Mouse (Mus musculus) layer of hippocampus, postnatal 25 days (tissue): ENCODE results near the gene 1700029I15Rik. TPM values are rescaled to one million over a fixed set of nuclear protein-coding genes. Genes with fewer than 3 reads are reported as not detected.

Experiments used
- DNase-seq, 2 experiments: peaks; one replicate each; pipeline ENCODE4 v3.0.0; 2022; ENCODE audit warnings: mixed read lengths in 2 of 2, low spot score in 1 of 2; ENCODE audit errors: extremely low spot score in 1 of 2
- microRNA-seq, 2 experiments: library from miRNA; unstranded; fragments of <30 nt; microRNA quantifications; one replicate each; pipeline ENCODE4 v1.2.0; 2021
- total RNA-seq, 2 experiments: library from RNA; stranded (reverse); gene quantifications; 2 replicates each; pipeline ENCODE4 v1.2.3; 2021

Gene 1700029I15Rik
- total RNA-seq, 2 experiments from 2014 or later: 3.6 to 4.7 TPM

DNA sequence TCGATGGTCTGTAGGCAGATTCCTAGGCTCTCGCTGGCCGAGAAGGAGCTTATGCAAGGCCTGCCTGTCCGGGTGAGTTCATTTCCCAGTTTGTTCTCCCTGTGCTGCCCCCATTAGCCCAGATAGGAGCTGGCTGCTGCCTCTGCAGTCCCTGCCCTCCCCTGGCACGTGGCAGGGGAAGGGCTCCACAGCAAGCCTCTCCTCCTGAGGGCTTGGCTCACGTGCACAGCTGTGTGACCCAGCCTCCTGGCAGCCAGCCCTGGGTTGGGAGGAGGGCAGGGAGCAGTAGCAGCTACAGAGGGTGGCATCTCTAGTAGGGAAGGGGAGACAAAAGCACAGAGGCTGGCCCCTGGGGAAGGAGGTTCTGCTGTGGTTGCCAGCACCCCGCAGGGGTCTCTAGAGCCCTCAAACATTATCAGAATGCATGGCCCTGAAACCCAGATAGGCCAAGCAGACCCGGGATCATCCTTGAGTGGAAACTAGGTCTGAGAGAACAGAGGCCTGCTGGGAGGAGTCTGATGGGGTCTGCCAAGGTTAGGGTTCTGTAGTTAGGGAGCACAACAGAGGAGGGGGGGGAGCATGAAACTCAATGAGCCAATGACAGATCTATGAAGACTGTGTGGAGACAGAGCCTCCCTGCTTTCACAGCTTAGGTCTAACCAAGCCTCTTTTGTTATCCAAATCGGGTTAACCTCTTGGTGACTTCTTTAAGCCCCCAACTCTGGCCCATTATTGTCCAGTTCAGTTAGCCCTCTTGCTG is 41.5 kb downstream of the 1700029I15Rik start:
- peak; percentile 72 to 76 for DNase-seq

DNA sequence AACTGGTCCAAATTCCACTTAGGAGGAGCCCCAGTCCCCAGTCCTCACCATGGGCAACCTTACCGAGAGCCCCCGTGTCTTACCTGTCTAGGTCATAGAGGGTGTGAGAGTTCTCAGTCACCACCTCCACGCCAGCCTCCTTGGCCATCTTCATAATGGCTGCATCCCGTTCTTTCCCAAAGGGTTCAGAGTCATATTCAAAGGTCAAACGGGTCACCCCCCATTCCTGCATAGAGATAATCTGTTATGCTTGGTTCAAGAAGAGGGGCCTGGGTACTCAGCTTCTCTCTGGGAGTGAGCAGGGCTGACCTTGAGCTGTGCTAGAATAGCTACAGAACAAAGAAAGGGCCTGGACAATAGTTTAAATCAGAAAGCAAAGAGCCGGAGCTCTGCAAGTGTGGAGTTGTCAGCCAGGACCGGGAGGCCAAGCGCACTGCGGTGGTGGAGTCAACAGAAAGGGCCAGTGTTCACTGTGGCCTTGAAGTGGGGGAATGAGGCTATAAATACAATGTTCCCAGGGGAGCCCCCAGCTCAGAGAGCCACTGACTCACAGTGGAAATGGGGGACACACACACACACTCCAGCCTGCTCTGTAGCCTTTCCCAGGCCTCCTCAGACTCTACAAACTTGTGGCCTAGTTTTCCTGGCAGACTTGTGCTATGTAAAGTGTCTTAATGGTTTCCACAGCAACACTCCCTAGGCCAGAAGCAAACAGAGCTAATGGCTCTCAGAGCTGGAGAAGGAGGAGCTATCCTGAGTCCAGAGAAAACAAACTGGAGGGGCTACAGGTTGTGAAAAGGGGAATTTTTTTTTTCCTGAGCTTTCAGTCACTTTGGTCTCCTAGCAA is 42.3 kb downstream of the 1700029I15Rik start:
- DNase-seq: no peak

- DNase-seq: no peak
Observed at GRCm38 (mm10) chr2:92425366-92425765, 43.0 kb downstream of the 1700029I15Rik start.

DNA sequence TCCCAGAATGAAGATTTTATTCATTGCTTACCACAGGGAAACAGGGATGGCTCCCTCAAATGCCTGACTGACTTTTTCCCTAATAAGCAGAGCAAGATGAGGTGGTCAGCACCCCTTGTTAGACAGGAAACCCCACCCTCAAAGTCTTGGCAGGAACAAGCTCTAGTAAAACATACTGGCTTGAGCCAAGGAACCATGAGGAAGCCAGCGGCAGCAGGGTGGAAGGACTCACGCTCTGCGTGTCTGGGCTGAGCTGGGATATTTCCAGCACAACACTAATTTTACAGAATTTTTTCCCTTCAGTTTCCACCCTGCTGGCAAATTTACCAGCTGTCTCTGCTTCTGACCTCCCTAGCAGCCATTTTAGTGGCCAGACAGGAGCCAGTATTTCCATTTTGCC is 44.1 kb downstream of the 1700029I15Rik start:
- DNase-seq: no peak

GRCm38 (mm10) chr2:92427882-92428281 is 45.5 kb downstream of the 1700029I15Rik start:
- DNase-seq: peak in 1 of 2 experiments; percentile 61

- DNase-seq: no peak
Observed at GRCm38 (mm10) chr2:92430089-92430488, 47.8 kb downstream of the 1700029I15Rik start.

- DNase-seq: peak in 1 of 2 experiments; percentile 39
Observed at GRCm38 (mm10) chr2:92430723-92431541, 48.6 kb downstream of the 1700029I15Rik start.

DNA sequence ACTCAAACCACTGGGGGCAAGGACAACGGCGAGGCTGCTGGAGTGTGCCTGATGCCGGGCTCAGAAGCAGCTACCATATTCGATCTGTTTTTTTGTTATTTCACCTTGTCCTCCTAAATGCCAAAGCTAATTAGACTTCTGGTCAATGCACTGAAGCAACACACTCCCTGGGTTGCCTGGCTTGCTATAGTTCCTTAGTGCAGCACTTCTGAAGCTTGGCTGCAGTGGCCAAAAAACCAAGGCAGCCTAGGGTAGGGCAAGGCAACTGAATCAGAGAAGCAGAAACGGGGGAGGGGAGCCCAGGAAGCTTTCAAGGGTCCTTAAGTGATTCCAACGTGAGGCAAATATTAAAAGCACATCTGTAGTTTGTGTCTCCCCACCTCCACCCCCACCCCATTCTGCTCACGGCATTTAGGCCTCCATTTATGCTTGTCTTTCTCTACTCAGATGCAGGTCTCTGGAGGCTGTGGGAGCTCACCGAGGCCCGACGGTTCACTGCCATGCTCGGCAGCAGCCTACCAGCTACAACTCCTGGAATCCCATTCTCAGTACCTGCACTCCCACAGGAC is 49.4 kb downstream of the 1700029I15Rik start:
- no peak for DNase-seq

DNA sequence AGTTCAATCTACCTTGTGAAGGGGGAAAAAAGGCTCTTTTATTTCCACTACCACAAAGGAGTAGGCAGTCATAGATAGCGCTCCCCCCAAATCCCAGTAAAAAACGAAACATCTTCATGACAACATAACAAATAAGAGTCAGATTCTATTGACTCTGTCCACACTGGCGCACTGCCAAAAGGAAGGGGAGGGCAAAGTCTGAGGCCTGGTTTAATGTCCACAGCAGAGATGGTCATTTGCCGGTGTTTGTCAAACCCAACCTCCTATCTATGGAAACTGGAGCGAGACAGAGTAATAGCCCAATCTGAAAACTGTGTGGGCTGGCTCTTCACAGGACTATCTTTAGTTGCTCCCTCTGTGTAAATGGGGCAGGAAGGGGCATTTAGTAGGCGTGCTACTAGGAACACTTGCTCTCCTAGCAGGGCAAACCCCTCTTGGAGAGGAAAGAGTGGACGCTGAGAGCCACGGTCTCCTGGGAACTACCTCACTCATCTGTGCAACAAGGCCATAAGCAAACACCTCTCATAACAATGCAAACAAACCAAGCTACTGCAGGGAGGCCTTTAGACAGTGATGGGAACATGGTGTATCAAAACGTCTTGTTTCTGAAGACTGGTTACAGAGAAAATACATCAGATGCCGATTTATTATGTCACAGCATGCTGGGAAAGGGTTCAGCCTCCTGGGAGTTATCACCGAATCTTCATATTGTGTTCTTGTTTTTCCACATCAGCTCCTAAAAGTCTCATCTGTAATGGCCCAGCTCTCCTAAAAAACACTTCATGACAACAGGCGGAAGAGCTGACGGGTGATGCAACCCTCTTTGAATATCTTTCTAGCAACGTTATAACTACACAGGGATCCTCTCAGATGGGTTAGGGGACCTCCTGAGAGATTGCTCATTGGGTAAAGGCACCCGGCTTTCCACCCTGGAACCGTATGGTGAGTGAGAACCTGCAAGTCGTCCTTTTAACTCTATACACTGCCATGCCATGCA is 50.3 kb downstream of the 1700029I15Rik start:
- peak in 1 of 2 experiments; percentile 50 for DNase-seq

DNA sequence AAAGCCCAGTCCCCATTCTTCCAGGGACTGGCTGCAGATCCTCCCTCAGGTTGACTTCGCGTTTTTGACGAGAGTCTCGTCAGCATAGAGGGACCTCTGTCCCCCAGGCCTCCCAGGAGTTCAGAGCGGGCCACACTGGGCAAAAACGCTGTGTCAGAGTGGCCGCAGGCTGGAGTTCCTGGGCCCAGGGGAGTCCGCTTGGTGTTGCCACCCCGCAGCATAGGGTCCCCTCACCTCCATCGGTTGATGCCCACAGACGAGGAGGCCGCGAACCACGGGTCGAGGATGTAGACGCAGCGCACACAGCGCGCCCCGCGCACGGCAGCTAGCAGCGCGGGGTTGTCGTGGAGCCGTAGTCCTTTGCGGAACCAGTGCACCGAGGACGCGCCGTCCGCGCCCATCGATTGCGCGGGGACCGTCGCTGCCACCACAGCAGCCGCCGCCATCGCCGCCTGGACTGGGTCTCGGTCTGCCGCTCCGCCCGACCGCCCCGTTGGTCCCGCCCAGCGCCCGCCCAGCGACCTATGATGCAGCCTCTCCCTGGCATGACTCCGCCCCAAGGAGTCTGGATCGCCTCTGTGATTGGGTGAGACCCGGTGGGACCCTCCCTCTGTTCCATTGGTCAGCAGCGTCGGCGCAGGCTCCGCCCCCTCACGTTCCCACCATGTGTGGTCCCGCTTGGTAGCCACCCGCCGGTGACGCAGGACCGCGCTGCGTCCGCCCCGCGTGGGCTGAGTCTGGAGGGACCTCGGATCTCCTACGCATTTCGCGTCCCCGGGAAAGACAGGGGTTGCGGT is 51.4 kb downstream of the 1700029I15Rik start, which contains the start of gene Cry2:
Gene Cry2 (minus strand): TSS at position 466 of the 797 bp plus-strand sequence.
- DNase-seq: peak; percentile 91 to 95

DNA sequence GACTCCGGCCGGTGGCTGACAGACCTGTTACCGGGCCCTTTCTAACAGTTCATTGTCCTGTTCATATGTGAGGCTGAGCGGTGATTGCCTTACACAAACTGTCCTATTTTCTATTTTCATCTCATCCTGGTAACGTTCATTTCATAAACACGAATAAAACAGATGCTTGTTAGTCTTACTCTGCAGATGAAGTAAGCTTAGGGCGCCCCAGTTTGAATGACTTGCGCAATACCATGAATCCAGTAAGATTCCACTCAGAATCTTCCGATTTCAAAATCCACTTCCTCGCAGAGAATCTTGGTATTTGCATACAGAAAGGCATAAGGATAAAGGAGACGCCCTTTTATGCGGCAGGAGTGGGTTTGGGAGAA is 52.0 kb downstream of the 1700029I15Rik start:
- no peak for DNase-seq

DNA sequence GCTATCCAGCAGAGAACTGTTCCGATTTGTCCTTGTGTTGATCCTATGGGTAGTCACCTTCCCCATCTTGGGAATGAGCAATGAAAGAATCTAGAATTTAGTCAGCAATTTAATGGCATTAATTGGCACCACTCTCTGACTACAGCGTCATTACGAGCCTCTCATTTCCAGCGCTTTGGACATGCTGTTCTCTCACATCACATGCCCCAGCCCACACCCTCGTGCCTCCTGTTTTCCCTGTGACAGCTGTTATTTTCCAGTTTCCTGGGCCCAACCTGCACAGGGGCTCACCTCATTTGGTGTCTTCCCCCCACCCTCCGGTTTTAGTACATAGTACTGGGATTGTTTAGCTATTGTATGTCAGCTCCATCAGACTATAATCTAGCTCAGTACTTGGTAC is 52.7 kb downstream of the 1700029I15Rik start:
- no peak for DNase-seq

Small RNA genes lying within 50 kb of the gene (microRNA-seq; reads per million reads assigned to microRNA genes)
- gene Mir7000: 5.2 to 6.2 reads per million in 2 experiments

Other genes starting within 250 kb of the 1700029I15Rik start
- 10 to 100 TPM; 31.7 to 35.5 TPM for gene Pex16, start 7.9 kb upstream of the 1700029I15Rik start, total RNA-seq
- gene Large2, start 7.7 kb upstream of the 1700029I15Rik start, total RNA-seq: under 1 TPM; 0.34 to 0.96 TPM
- 100 to 1,000 TPM; 339 to 369 TPM for gene Mapk8ip1, start 18.7 kb downstream of the 1700029I15Rik start, total RNA-seq
- gene Cry2, start 51.5 kb downstream of the 1700029I15Rik start, total RNA-seq: 100 to 1,000 TPM in 1 of 2 experiments, 10 to 100 TPM in 1; 85.6 to 106 TPM
- gene Slc35c1, start 78.0 kb downstream of the 1700029I15Rik start, total RNA-seq: 10 to 100 TPM; 15.1 to 18.1 TPM
- gene Chst1, start 217.2 kb downstream of the 1700029I15Rik start, total RNA-seq: 100 to 1,000 TPM; 268 to 280 TPM